ENCODE assay signal across 8 mouse cellular contexts in genomic region chr11:116672595-116672994, GRCm38 (mm10). TPM values are rescaled to one million over a fixed set of nuclear protein-coding genes. Genes with fewer than 3 reads are reported as not detected.
DNase-seq lines count a peak whose midpoint lies in the region; TF ChIP-seq lines count a peak whose summit lies in the region.

No protein-coding gene starts in this region.

- no peaks in the 10 kb centered on the region for H3K9me3 ChIP-seq in hindbrain, embryonic 10.5 days
- H3K9me3 ChIP-seq in midbrain, embryonic 10.5 days (replicated peaks), result no peaks in the 10 kb centered on the region

- no peaks in the 10 kb centered on the region for H3K79me2 ChIP-seq in heart, adult 2 months (replicated peaks; ENCODE audit: control insufficient read depth, insufficient read depth, low read length)

- H3K27me3 ChIP-seq in heart, adult 2 months (ENCODE audit: control insufficient read depth, insufficient read depth, low read length), result no peaks in the 10 kb centered on the region
- H3K27me3 ChIP-seq in hindbrain, embryonic 10.5 days (ENCODE audit: insufficient read depth, poor library complexity, severe bottlenecking), result peaks cover 14% of the 10 kb centered on the region; the same call in 1 of the 2 replicates
- peaks cover 8% of the 10 kb centered on the region; the same call in 1 of the 2 replicates for H3K27me3 ChIP-seq in midbrain, embryonic 10.5 days (ENCODE audit: low read depth, poor library complexity, severe bottlenecking)

- H3K4me1 ChIP-seq in heart, adult 2 months (ENCODE audit: control insufficient read depth, insufficient read depth, low read length), result peaks cover 4% of the 10 kb centered on the region
- H3K4me1 ChIP-seq in hindbrain, embryonic 10.5 days (replicated peaks), result peaks cover 53% of the 10 kb centered on the region
- peaks cover 47% of the 10 kb centered on the region for H3K4me1 ChIP-seq in midbrain, embryonic 10.5 days

- no peak overlapping the region for H3K27ac ChIP-seq in heart, adult 2 months
- peak overlapping the region; percentile 94 for H3K27ac ChIP-seq in hindbrain, embryonic 10.5 days
- peak overlapping the region; percentile 95 for H3K27ac ChIP-seq in midbrain, embryonic 10.5 days (replicated peaks)

- no peak overlapping the region for H3K9ac ChIP-seq in heart, adult 2 months (ENCODE audit: low read depth, low read length)

- H3K4me3 ChIP-seq in heart, adult 2 months, result peak overlapping the region; percentile 97
- peak overlapping the region; percentile 86 for H3K4me3 ChIP-seq in hindbrain, embryonic 10.5 days
- H3K4me3 ChIP-seq in midbrain, embryonic 10.5 days, result peak overlapping the region; percentile 79

- no peak for TF ChIP-seq CTCF in heart, adult 2 months (IDR thresholded peaks at IDR 0.05)

- H3K36me3 ChIP-seq in heart, adult 2 months (ENCODE audit: control insufficient read depth, insufficient read depth, low read length), result peaks cover 15% of the 10 kb centered on the region
- H3K36me3 ChIP-seq in hindbrain, embryonic 10.5 days, result peaks cover 48% of the 10 kb centered on the region
- H3K36me3 ChIP-seq in midbrain, embryonic 10.5 days, result peaks cover 52% of the 10 kb centered on the region

- TF ChIP-seq EP300 in heart, adult 2 months (IDR thresholded peaks at IDR 0.05; ENCODE audit: insufficient read depth, low read depth, low read length), result no peak

- 23% methylated on average over 7 of the region's 7 CpGs for WGBS in heart, adult 2 months
- 26% methylated on average over 7 of the region's 7 CpGs for WGBS in hindbrain, embryonic 10.5 days
- 24% methylated on average over 7 of the region's 7 CpGs for WGBS in midbrain, embryonic 10.5 days

- no peak for DNase-seq in heart, adult 2 months
- no peak for DNase-seq in heart, adult 18-20 months
- peak; percentile 49 for DNase-seq in NIH3T3 (ENCODE audit: low read depth)
- no peak for DNase-seq in hindbrain, embryonic 10.5 days (ENCODE audit: low spot score)
- no peak for DNase-seq in midbrain, embryonic 10.5 days (ENCODE audit: low spot score)
- no peak for DNase-seq in retina, embryonic 14.5 days (ENCODE audit: low spot score)
- DNase-seq in embryo, embryonic 11 days, result no peak
- no peak for DNase-seq in spleen, adult 18-20 months

- no peak for TF ChIP-seq POLR2A in heart, adult 2 months (IDR thresholded peaks at IDR 0.05; ENCODE audit: insufficient read depth, low read depth, low read length)

- intact Hi-C loops in heart, adult 2 months (cut with DNase I), result loop anchor here (10.0 kb wide), 1 partner anchor 132 kb away; no protein-coding TSS in a partner anchor

RNA-seq across cellular contexts. Expression of gene Cygb, which starts 18.5 kb away (rescaled TPM):
- total RNA-seq in heart, adult 2 months (2021), result 10 to 100 TPM; 42.5 to 50.3 TPM
- 55.0 and 66.1 TPM in 2 replicates for polyA plus RNA-seq in heart, adult 2 months (2012; rRNA removed)
- total RNA-seq in heart, adult 18-20 months (2021), result 10 to 100 TPM; 31.5 to 38.5 TPM
- polyA plus RNA-seq in hindbrain, embryonic 10.5 days (2016; fragmentation: Nextera tagmentation; extraction: Ambion mirVana), result 3.5 and 3.8 TPM in 2 replicates
- 2.5 and 2.8 TPM in 2 replicates for polyA plus RNA-seq in midbrain, embryonic 10.5 days (2016; fragmentation: Nextera tagmentation; extraction: Ambion mirVana)

RNA-seq across cellular contexts. Expression of gene Prcd, which starts 19.3 kb away (rescaled TPM):
- total RNA-seq in heart, adult 2 months (2021), result 1 to 10 TPM; 1.1 to 1.3 TPM
- 0.76 and 1.1 TPM in 2 replicates for polyA plus RNA-seq in heart, adult 2 months (2012; rRNA removed)
- total RNA-seq in heart, adult 18-20 months (2021), result 1 to 10 TPM in 1 of 2 experiments, under 1 TPM in 1; 0.62 to 1.6 TPM
- polyA plus RNA-seq in hindbrain, embryonic 10.5 days (2016; fragmentation: Nextera tagmentation; extraction: Ambion mirVana), result 0.47 and 1.2 TPM in 2 replicates
- 0.65 and 0.77 TPM in 2 replicates for polyA plus RNA-seq in midbrain, embryonic 10.5 days (2016; fragmentation: Nextera tagmentation; extraction: Ambion mirVana)

RNA-seq across cellular contexts. Expression of gene Rhbdf2, which starts 45.8 kb away (rescaled TPM):
- total RNA-seq in heart, adult 2 months (2021), result 10 to 100 TPM; 10.8 to 11.2 TPM
- 19.2 and 22.3 TPM in 2 replicates for polyA plus RNA-seq in heart, adult 2 months (2012; rRNA removed)
- 10 to 100 TPM; 10.6 to 11.5 TPM for total RNA-seq in heart, adult 18-20 months (2021)
- polyA plus RNA-seq in hindbrain, embryonic 10.5 days (2016; fragmentation: Nextera tagmentation; extraction: Ambion mirVana), result 3.8 and 6.6 TPM in 2 replicates
- polyA plus RNA-seq in midbrain, embryonic 10.5 days (2016; fragmentation: Nextera tagmentation; extraction: Ambion mirVana), result 2.5 and 3.3 TPM in 2 replicates

Comparison
In these comparisons a context has a peak if more than half of its experiments do, and no peak if none do; other contexts are left out.
1. RNA of gene Cygb, which starts 18.5 kb away (polyA plus RNA-seq): 55.0 to 66.1 TPM in heart, adult 2 months; 3.5 to 3.8 TPM in hindbrain, embryonic 10.5 days and 2.5 to 2.8 TPM in midbrain, embryonic 10.5 days; every median in the first group is over 10 times any median in the second.
2. Peak in every context shown above with its lines, with median percentiles within 50 percentile points of each other: H3K4me3 ChIP-seq.